Mouse (Mus musculus): ENCODE results near the gene Drc7. TPM values are rescaled to one million over a fixed set of nuclear protein-coding genes. Genes with fewer than 3 reads are reported as not detected.

Drc7 gene
- polyA plus RNA-seq, 1 experiment from 2014 or later, result 0.13 TPM

- Histone ChIP-seq H3K4me1 (no peaks in the 10 kb centered on the region), H3K9ac (no peak overlapping the region), H3K9me3 (no peaks in the 10 kb centered on the region), H3K4me3 (no peak overlapping the region), H3K27me3 (replicated peaks) (no peaks in the 10 kb centered on the region), H3K27ac (no peak overlapping the region), H3K4me2 (replicated peaks) (no peak overlapping the region), H3K36me3 (peaks cover 52% of the 10 kb centered on the region)
- ATAC-seq (ENCODE audit: low FRiP score, low read depth), result no peak
- 76% methylated on average over 4 of the region's 4 CpGs for WGBS
Measured at GRCm38 (mm10) chr8:95101972-95102371, 47.1 kb downstream of the Drc7 start.

DNA sequence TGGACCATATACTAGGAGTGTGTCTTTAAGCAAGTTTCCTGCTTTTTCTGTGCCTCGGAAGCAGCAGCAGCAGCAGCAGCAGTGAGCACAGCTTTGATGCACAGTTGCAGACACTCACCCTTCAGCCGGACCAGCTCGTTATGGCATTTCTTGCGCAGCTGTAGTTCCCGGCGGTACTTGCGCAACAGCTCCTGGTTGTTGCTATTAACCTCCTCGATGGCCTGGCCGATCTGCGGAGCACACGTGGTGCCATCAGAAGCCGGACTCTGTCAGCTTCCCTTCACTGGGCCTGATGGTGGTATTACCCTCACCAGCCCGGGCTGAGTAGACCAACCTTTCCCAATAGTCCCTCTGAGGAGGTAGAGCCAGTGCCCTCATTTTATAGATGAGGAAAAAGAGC, 52.4 kb downstream of the Drc7 start:
- Histone ChIP-seq H3K4me2 (replicated peaks) (no peak overlapping the region), H3K9me3 (no peaks in the 10 kb centered on the region), H3K27me3 (replicated peaks) (no peaks in the 10 kb centered on the region), H3K4me3 (no peak overlapping the region), H3K27ac (no peak overlapping the region), H3K9ac (no peak overlapping the region), H3K4me1 (no peaks in the 10 kb centered on the region), H3K36me3 (peaks cover 13% of the 10 kb centered on the region; the same call in 1 of the 2 replicates)
- ATAC-seq (ENCODE audit: low FRiP score, low read depth), result no peak
- WGBS, result 91% methylated on average over 13 of the region's 13 CpGs

DNA sequence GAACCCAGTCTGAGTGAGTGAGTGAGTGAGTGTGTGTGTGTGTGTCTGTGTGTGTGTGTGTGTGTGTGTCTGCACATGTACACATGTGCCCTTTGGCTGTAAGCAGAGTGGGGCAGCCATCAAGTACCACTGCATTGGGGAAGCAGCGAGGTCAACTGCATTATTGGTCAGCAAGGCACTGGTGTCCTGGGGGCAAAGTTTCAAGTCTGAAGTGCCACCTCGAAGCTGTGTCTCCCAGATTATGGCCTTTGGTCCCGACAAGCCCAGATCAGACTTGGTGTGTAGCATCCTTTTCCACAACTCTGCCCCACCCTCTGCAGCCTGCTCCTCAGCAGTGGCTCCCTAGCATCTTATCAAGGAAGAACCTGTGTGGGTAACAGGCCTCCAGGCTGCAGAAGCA, 57.7 kb downstream of the Drc7 start:
- no peaks in the 10 kb centered on the region for H3K9me3 ChIP-seq
- peaks cover 4% of the 10 kb centered on the region; the same call in 1 of the 2 replicates for H3K36me3 ChIP-seq
- no peak overlapping the region for H3K4me2 ChIP-seq (replicated peaks)
- no peaks in the 10 kb centered on the region for H3K4me1 ChIP-seq
- ATAC-seq (ENCODE audit: low FRiP score, low read depth), result no peak
- no peak overlapping the region for H3K27ac ChIP-seq
- no peak overlapping the region for H3K4me3 ChIP-seq
- no peaks in the 10 kb centered on the region for H3K27me3 ChIP-seq (replicated peaks)
- 91% methylated on average over 3 of the region's 3 CpGs for WGBS
- no peak overlapping the region for H3K9ac ChIP-seq

DNA sequence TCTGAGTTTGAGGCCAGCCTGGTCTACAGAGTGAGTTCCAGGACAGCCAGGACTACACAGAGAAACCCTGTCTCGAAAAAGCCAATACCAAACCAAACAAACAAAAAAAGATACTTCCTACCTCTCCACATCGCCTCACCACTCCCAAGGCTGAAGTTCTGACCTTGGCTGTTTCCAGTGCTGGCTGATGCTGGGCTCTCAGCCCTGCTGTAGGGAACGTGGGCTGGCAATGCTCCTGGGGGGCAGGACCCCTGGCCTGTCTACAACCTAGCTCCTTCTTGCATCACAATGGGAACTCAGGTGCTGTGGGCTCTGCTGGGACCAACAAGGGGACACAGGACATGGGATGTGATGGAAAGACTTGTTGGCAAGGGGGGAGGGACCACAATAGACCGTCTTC, 58.2 kb downstream of the Drc7 start:
- 84% methylated on average over 4 of the region's 4 CpGs for WGBS
- Histone ChIP-seq H3K27me3 (replicated peaks) (no peaks in the 10 kb centered on the region), H3K4me1 (no peaks in the 10 kb centered on the region), H3K4me3 (no peak overlapping the region), H3K27ac (no peak overlapping the region), H3K4me2 (replicated peaks) (no peak overlapping the region), H3K36me3 (peaks cover 4% of the 10 kb centered on the region; the same call in 1 of the 2 replicates), H3K9ac (no peak overlapping the region), H3K9me3 (no peaks in the 10 kb centered on the region)
- ATAC-seq (ENCODE audit: low FRiP score, low read depth), result no peak

DNA sequence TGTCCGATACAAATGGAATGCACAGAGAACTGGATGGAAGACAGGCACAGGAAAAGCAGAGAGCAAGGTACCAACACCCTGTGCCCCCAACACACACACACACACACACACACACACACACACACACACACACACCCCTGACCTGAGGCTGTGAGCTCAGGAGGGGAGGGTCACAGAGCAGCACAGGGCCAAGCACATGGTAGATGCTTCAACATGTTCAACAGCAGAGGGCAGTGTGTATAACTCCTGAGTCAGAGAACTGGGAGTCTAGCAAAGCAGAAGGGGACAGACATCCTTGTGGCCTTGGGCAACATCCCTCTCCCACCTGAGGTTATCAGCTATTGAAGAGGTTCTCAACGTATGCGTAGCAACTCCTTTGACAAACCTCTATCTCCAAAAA, 58.8 kb downstream of the Drc7 start:
- Histone ChIP-seq H3K4me1 (no peaks in the 10 kb centered on the region), H3K27me3 (replicated peaks) (no peaks in the 10 kb centered on the region), H3K9me3 (no peaks in the 10 kb centered on the region), H3K27ac (no peak overlapping the region), H3K36me3 (0 out of 2 replicates have a peak, but pooled peaks cover under 1% of the 10 kb centered on the region), H3K4me2 (replicated peaks) (no peak overlapping the region), H3K4me3 (no peak overlapping the region), H3K9ac (no peak overlapping the region)
- 79% methylated on average over 3 of the region's 3 CpGs for WGBS
- ATAC-seq (ENCODE audit: low FRiP score, low read depth), result peak; percentile 76; the same call in 1 of the 2 replicates

GRCm38 (mm10) chr8:95123455-95123854, 68.6 kb downstream of the Drc7 start:
- Histone ChIP-seq H3K9ac (no peak overlapping the region), H3K4me2 (replicated peaks) (no peak overlapping the region), H3K27me3 (replicated peaks) (no peaks in the 10 kb centered on the region), H3K4me1 (0 out of 2 replicates have a peak, but pooled peaks cover 3% of the 10 kb centered on the region), H3K9me3 (no peaks in the 10 kb centered on the region), H3K36me3 (no peaks in the 10 kb centered on the region), H3K27ac (no peak overlapping the region), H3K4me3 (no peak overlapping the region)
- 91% methylated on average over 5 of the region's 5 CpGs for WGBS
- no peak for ATAC-seq (ENCODE audit: low FRiP score, low read depth)

GRCm38 (mm10) chr8:95126497-95126896, 71.6 kb downstream of the Drc7 start:
- no peak overlapping the region for H3K27ac ChIP-seq
- WGBS, result 85% methylated on average over 11 of the region's 11 CpGs
- no peaks in the 10 kb centered on the region for H3K27me3 ChIP-seq (replicated peaks)
- H3K4me1 ChIP-seq, result peaks cover 3% of the 10 kb centered on the region; the same call in 1 of the 2 replicates
- H3K36me3 ChIP-seq, result no peaks in the 10 kb centered on the region
- H3K4me3 ChIP-seq, result no peak overlapping the region
- no peaks in the 10 kb centered on the region for H3K9me3 ChIP-seq
- H3K9ac ChIP-seq, result no peak overlapping the region
- ATAC-seq (ENCODE audit: low FRiP score, low read depth), result no peak
- H3K4me2 ChIP-seq (replicated peaks), result no peak overlapping the region

DNA sequence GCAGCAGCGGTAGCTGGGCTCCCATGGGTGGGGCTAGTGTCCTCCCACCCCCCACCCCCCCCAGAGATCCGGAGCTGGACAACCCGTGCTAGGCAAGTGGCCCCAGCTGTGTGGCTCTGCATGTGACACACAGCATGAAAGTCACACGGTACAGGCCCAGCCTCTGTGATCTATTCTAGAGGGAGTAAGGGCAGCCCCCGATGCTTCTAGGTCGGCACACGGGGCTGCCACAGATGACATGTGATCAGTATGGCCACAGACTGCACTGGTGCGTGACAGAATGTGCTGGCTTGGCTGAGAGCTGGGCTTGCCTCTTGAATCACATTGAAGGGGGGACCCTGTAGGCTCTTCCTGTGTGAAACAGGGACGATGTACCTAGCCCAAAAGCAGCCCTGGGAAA, 72.8 kb downstream of the Drc7 start:
- Histone ChIP-seq H3K27ac (no peak overlapping the region), H3K4me1 (peaks cover 3% of the 10 kb centered on the region; the same call in 1 of the 2 replicates), H3K9me3 (no peaks in the 10 kb centered on the region), H3K27me3 (replicated peaks) (no peaks in the 10 kb centered on the region), H3K4me2 (replicated peaks) (no peak overlapping the region), H3K9ac (no peak overlapping the region), H3K36me3 (no peaks in the 10 kb centered on the region), H3K4me3 (no peak overlapping the region)
- 71% methylated on average over 9 of the region's 9 CpGs for WGBS
- ATAC-seq (ENCODE audit: low FRiP score, low read depth), result peak; percentile 61; the same call in 1 of the 2 replicates

Other genes with a start within 250 kb of the Drc7 start
- not detected in 2 replicates for gene Ccl17, start 244.7 kb upstream of the Drc7 start, polyA plus RNA-seq (2016; fragmentation: Nextera tagmentation; extraction: Ambion mirVana)
- gene Coq9, start 216.8 kb upstream of the Drc7 start, polyA plus RNA-seq (2016; fragmentation: Nextera tagmentation; extraction: Ambion mirVana), result 52.3 and 57.6 TPM in 2 replicates
- 190 and 193 TPM in 2 replicates for gene Ciapin1, start 216.7 kb upstream of the Drc7 start, polyA plus RNA-seq (2016; fragmentation: Nextera tagmentation; extraction: Ambion mirVana)
- 130 and 143 TPM in 2 replicates for gene Polr2c, start 197.7 kb upstream of the Drc7 start, polyA plus RNA-seq (2016; fragmentation: Nextera tagmentation; extraction: Ambion mirVana)
- 32.7 and 41.8 TPM in 2 replicates for gene Dok4, start 178.8 kb upstream of the Drc7 start, polyA plus RNA-seq (2016; fragmentation: Nextera tagmentation; extraction: Ambion mirVana)
- 18.1 and 18.9 TPM in 2 replicates for gene Ccdc102a, start 137.0 kb upstream of the Drc7 start, polyA plus RNA-seq (2016; fragmentation: Nextera tagmentation; extraction: Ambion mirVana)
- 0.06 and 0.16 TPM in 2 replicates for gene Adgrg5, start 131.4 kb upstream of the Drc7 start, polyA plus RNA-seq (2016; fragmentation: Nextera tagmentation; extraction: Ambion mirVana)
- gene Adgrg1, start 80.4 kb upstream of the Drc7 start, polyA plus RNA-seq (2016; fragmentation: Nextera tagmentation; extraction: Ambion mirVana), result 177 and 208 TPM in 2 replicates
- 2.4 and 2.6 TPM in 2 replicates for gene Adgrg3, start 37.4 kb upstream of the Drc7 start, polyA plus RNA-seq (2016; fragmentation: Nextera tagmentation; extraction: Ambion mirVana)
- 32.0 and 38.7 TPM in 2 replicates for gene Katnb1, start 26.1 kb downstream of the Drc7 start, polyA plus RNA-seq (2016; fragmentation: Nextera tagmentation; extraction: Ambion mirVana)
- 12.8 and 15.0 TPM in 2 replicates for gene Kifc3, start 147.7 kb downstream of the Drc7 start, polyA plus RNA-seq (2016; fragmentation: Nextera tagmentation; extraction: Ambion mirVana)

All from neural tube, embryonic 12.5 days (tissue).